10 mouse cellular contexts compared by ENCODE assay signal in the genomic region with DNA sequence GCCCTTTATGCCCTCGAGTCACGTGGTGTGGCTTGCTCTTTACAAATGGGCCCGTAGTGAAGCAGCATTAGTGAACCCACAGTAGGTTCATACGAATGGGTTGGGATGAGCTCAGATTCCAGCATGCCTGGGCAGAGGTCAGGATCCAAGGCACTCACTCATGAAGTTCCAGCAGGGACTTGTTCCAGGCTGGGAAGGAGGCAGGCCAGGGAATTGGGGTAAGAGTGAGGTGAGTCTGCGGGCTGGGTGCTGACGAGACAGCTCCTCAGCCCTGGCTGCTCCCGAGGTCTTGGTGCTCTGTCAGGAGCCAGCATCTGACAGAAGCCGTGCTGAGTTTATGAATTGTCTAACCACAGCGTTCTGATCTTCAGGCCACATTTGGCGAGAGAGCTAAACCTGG.
DNase-seq lines count a peak whose midpoint lies in the region; ATAC-seq and TF ChIP-seq lines count a peak whose summit lies in the region.
"Had no signal": no experiment of that assay in that cellular context is flagged by ENCODE, and none has a peak within 500 bp of the region (broad histone marks: within the 10 kb centered on the region; RNA-seq: fewer than 3 reads in every experiment).

No protein-coding gene starts in this region.

- no peaks in the 10 kb centered on the region for H3K9me3 ChIP-seq in embryonic facial prominence, embryonic 13.5 days

- peak overlapping the region; percentile 27; the same call in 1 of the 2 replicates for H3K9ac ChIP-seq in embryonic facial prominence, embryonic 13.5 days

- H3K36me3 ChIP-seq in embryonic facial prominence, embryonic 13.5 days = no peaks in the 10 kb centered on the region
- H3K36me3 ChIP-seq in thymus, adult 2 months (ENCODE audit: control insufficient read depth, insufficient read depth, low read length) = no peaks in the 10 kb centered on the region

- H3K27ac ChIP-seq in embryonic facial prominence, embryonic 13.5 days = no peak overlapping the region
- H3K27ac ChIP-seq in thymus, adult 2 months (ENCODE audit: control insufficient read depth, insufficient read depth, low read length) = no peak overlapping the region

- WGBS in embryonic facial prominence, embryonic 13.5 days = 31% methylated on average over 10 of the region's 10 CpGs
- WGBS in thymus, adult 2 months = 55% methylated on average over 10 of the region's 10 CpGs

- TF ChIP-seq CTCF in thymus, adult 2 months (IDR thresholded peaks at IDR 0.05; ENCODE audit: borderline replicate concordance, control insufficient read depth, extremely low read depth, insufficient read depth, low read length, poor library complexity) = no peak

- no peak overlapping the region for H3K4me2 ChIP-seq in embryonic facial prominence, embryonic 13.5 days

- no peak for DNase-seq in frontal cortex, postnatal 14 days (ENCODE audit: low spot score in 2 of 2)
- DNase-seq in ES-CJ7 (ENCODE audit: low read depth, low spot score) = peak; percentile 29
- DNase-seq in kidney, postnatal 14 days = peak; percentile 80
- no peak for DNase-seq in thymus, adult 2 months
- no peak for DNase-seq in layer of hippocampus, postnatal 10 days (ENCODE audit: low spot score in 2 of 2)
- DNase-seq in frontal cortex, postnatal 36 days (ENCODE audit: low spot score in 2 of 2) = no peak
- DNase-seq: lung, postnatal 14 days had no signal

- peaks cover 35% of the 10 kb centered on the region for H3K4me1 ChIP-seq in embryonic facial prominence, embryonic 13.5 days
- peaks cover 3% of the 10 kb centered on the region for H3K4me1 ChIP-seq in thymus, adult 2 months (replicated peaks; ENCODE audit: control insufficient read depth, insufficient read depth, low read length)

- peak; percentile 36; the same call in 1 of the 2 replicates for ATAC-seq in frontal cortex, adult (ENCODE audit: low TSS enrichment)
- no peak for ATAC-seq in embryonic facial prominence, embryonic 13.5 days (ENCODE audit: insufficient number of reproducible peaks, insufficient read depth, low FRiP score, low TSS enrichment, low read depth)

- TF ChIP-seq POLR2A in thymus, adult 2 months (IDR thresholded peaks at IDR 0.05; ENCODE audit: control insufficient read depth, extremely low read depth, insufficient read depth, low read length, poor library complexity) = no peak

- H3K27me3 ChIP-seq in embryonic facial prominence, embryonic 13.5 days = peaks cover 8% of the 10 kb centered on the region; the same call in 1 of the 2 replicates
- no peaks in the 10 kb centered on the region for H3K27me3 ChIP-seq in thymus, adult 2 months (ENCODE audit: control insufficient read depth, insufficient read depth, low read length)
- H3K27me3 ChIP-seq: CH12.LX had no signal

- no peak overlapping the region for H3K4me3 ChIP-seq in embryonic facial prominence, embryonic 13.5 days
- no peak overlapping the region for H3K4me3 ChIP-seq in thymus, adult 2 months (ENCODE audit: control insufficient read depth, insufficient read depth, low read length)

Comparison
In these comparisons a context has a peak if more than half of its experiments do, and no peak if none do; other contexts are left out.
1. DNase-seq: peak in ES-CJ7 (single experiment) and kidney, postnatal 14 days (single experiment); none in frontal cortex, postnatal 14 days (0 of 2), thymus, adult 2 months (single experiment), layer of hippocampus, postnatal 10 days (0 of 2) and frontal cortex, postnatal 36 days (0 of 2).